Mouse (Mus musculus) ovary, adult 10 weeks (tissue): Measurements from ENCODE around the gene 1500009C09Rik. TPM values are rescaled to one million over a fixed set of nuclear protein-coding genes. Genes with fewer than 3 reads are reported as not detected.

Source experiments
- polyA plus RNA-seq: library from polyadenylated mRNA; stranded (reverse); fragments of 350-450 nt; fragmentation: Illumina TruSeq; extraction: RNeasy Lipid Tissue Mini Kit (QIAGEN cat#74804); gene quantifications from one replicate; pipeline ENCODE4 v1.2.3, GENCODE M21; 2014

The 1500009C09Rik gene
- not detected for polyA plus RNA-seq

GRCm38 (mm10) chr15:82252097-82252496 is at the start of gene 1500009C09Rik:
1500009C09Rik (plus strand) TSS chr15:82252397.

DNA sequence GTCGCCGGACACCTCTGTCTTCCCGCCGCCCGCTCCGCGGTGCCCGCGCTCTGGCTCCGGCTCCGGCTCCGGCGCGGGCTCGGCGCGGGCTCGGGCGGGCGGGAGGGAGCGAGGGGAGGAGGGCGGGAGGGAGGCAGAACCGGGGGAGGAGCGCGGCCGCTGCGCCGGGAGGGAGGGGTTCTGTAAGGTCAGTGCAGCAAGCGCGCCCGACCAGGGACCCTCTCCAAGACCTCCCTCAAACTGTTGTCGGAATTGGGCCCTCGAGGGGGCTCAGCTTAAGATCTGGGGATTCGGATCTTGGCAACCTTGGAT is 39.5 kb upstream of the 1500009C09Rik start, which contains the start of gene Shisa8:
Shisa8 (minus strand) TSS at position 64 of the 312 bp plus-strand sequence.

GRCm38 (mm10) chr15:82223657-82224601 is 28.3 kb upstream of the 1500009C09Rik start, which contains the start of gene Tnfrsf13c:
Tnfrsf13c (minus strand) TSS chr15:82224369.

DNA sequence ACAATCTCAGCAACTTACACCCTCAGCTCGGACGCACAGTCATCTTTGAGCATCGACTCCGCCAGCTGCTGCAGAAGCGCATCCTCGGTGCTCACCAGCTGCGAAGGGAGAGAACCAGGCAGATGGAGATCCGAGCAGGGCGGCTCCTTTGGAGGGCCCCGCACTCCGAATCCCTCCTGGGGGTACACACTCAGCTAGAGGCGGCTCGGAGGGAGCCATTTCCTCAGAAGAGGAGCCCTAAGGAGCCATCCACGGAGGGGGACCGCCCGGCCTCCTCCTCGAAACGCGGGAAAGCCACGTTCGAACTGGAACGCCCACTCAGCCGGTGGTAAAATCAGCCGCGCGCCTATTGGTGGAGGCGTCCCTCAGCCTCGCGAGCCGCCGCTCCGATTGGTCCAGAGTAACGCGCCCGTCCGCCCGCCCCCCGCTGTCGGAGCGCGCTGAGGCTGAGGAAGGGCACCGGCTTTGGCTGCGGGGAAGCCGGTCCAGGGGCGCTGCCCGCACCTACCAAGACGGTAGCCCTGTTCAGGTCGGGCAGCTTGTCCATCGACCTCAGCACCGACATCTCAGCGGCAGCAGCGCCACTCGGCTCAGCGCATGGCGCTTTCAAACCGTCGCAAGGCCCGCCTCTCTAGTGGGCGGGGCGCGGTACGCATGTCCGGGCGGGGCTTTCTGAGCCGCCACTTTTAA is 7.9 kb upstream of the 1500009C09Rik start, which contains the start of gene Cenpm:
Cenpm (minus strand) TSS at position 634 of the 690 bp plus-strand sequence.

GRCm38 (mm10) chr15:82274593-82274926 is 22.4 kb downstream of the 1500009C09Rik start, which contains the start of gene Sept3:
Sept3 (plus strand) TSS chr15:82274893.

GRCm38 (mm10) chr15:82298764-82299561 is 46.8 kb downstream of the 1500009C09Rik start, which contains the start of gene Wbp2nl:
Wbp2nl (plus strand) TSS chr15:82298954.

Other genes starting within 250 kb of the 1500009C09Rik start
- 10.5 TPM for gene Desi1, start 218.5 kb upstream of the 1500009C09Rik start, polyA plus RNA-seq
- 600 TPM for gene Snu13, start 204.8 kb upstream of the 1500009C09Rik start, polyA plus RNA-seq
- not detected for gene 4930407I10Rik, start 193.2 kb upstream of the 1500009C09Rik start, polyA plus RNA-seq
- not detected for gene Mei1, start 182.4 kb upstream of the 1500009C09Rik start, polyA plus RNA-seq
- 1.4 TPM for gene Ccdc134, start 124.5 kb upstream of the 1500009C09Rik start, polyA plus RNA-seq
- 9.6 TPM for gene Srebf2, start 105.2 kb upstream of the 1500009C09Rik start, polyA plus RNA-seq
- not detected for gene Shisa8, start 39.6 kb upstream of the 1500009C09Rik start, polyA plus RNA-seq
- not detected for gene Tnfrsf13c, start 28.0 kb upstream of the 1500009C09Rik start, polyA plus RNA-seq
- 2.6 TPM for gene Cenpm, start 7.6 kb upstream of the 1500009C09Rik start, polyA plus RNA-seq
- 0.63 TPM for gene Sept3, start 22.5 kb downstream of the 1500009C09Rik start, polyA plus RNA-seq
- gene Wbp2nl, start 46.6 kb downstream of the 1500009C09Rik start, polyA plus RNA-seq = not detected
- gene Naga, start 86.5 kb downstream of the 1500009C09Rik start, polyA plus RNA-seq = 20.9 TPM
- gene Pheta2, start 86.5 kb downstream of the 1500009C09Rik start, polyA plus RNA-seq = 2.2 TPM
- 16.3 TPM for gene Smdt1, start 86.6 kb downstream of the 1500009C09Rik start, polyA plus RNA-seq
- 257 TPM for gene Ndufa6, start 101.9 kb downstream of the 1500009C09Rik start, polyA plus RNA-seq
- 16.5 TPM for gene Cyp2d22, start 127.9 kb downstream of the 1500009C09Rik start, polyA plus RNA-seq
- gene Cyp2d11, start 141.6 kb downstream of the 1500009C09Rik start, polyA plus RNA-seq = not detected
- not detected for gene Cyp2d10, start 154.8 kb downstream of the 1500009C09Rik start, polyA plus RNA-seq
- gene Cyp2d9, start 181.0 kb downstream of the 1500009C09Rik start, polyA plus RNA-seq = not detected